Mouse (Mus musculus) stomach, embryonic 14.5 days (tissue): Measurements from ENCODE around the gene Msrb3. TPM values are rescaled to one million over a fixed set of nuclear protein-coding genes. Genes with fewer than 3 reads are reported as not detected.

ENCODE experiments used
- ATAC-seq: fragments of 200-750 bp; cut with Nextera tagmentation; 2 replicates; pipeline ENCODE4 v1.8.0; 2017; ENCODE audit warnings: low read depth, moderate TSS enrichment; ENCODE audit not compliant: insufficient number of reproducible peaks, insufficient read depth, low FRiP score
- H3K27ac ChIP-seq: fragments of 300-500 bp; sonication (generic); 2 replicates; pipeline ENCODE4 v1.5.1; 2014; ENCODE audit warnings: mild to moderate bottlenecking, low read length, moderate library complexity, mixed read lengths
- H3K27me3 ChIP-seq: fragments of 300-500 bp; sonication (generic); 2 replicates; pipeline ENCODE4 v1.6.1; 2014; ENCODE audit warnings: low read length, control low read depth, mixed read lengths; ENCODE audit not compliant: control insufficient read depth, insufficient read depth
- H3K36me3 ChIP-seq: fragments of 300-500 bp; sonication (generic); 2 replicates; pipeline ENCODE4 v1.6.1; 2014; ENCODE audit warnings: mild to moderate bottlenecking, control low read depth, low read length, moderate library complexity, mixed read lengths; ENCODE audit not compliant: control insufficient read depth, insufficient read depth
- H3K4me1 ChIP-seq: fragments of 300-500 bp; sonication (generic); 2 replicates; pipeline ENCODE4 v1.6.1; 2014; ENCODE audit warnings: low read length, control low read depth, mixed read lengths; ENCODE audit not compliant: control insufficient read depth, insufficient read depth
- H3K4me2 ChIP-seq: fragments of 300-500 bp; sonication (generic); replicated peaks from 2 replicates; pipeline ENCODE4 v1.6.1; 2014; ENCODE audit warnings: low read depth, low read length, control low read depth
- H3K4me3 ChIP-seq: fragments of 300-500 bp; sonication (generic); 2 replicates; pipeline ENCODE4 v1.5.1; 2014; ENCODE audit warnings: low read depth, low read length, control low read depth
- H3K9ac ChIP-seq: fragments of 300-500 bp; sonication (generic); replicated peaks from 2 replicates; pipeline ENCODE4 v1.6.1; 2014; ENCODE audit warnings: low read depth, mild to moderate bottlenecking, control low read depth, low read length, moderate library complexity, mixed read lengths
- H3K9me3 ChIP-seq: fragments of 300-500 bp; sonication (generic); 2 replicates; pipeline ENCODE4 v1.6.1; 2016; ENCODE audit warnings: low read depth, low read length, control low read depth; ENCODE audit not compliant: control insufficient read depth
- WGBS: fragments of 180-500 bp; shearing (Covaris S2); extraction: QIAGEN DNeasy Blood & Tissue Kit; methylation state at CpG from one replicate; pipeline ENCODE4 v1.1.7; 2014; 5-methylcytosine and 5-hydroxymethylcytosine counted together
- polyA plus RNA-seq: library from polyadenylated mRNA; unstranded; fragments of >200 nt; fragmentation: Nextera tagmentation; extraction: Ambion mirVana; gene quantifications from 2 replicates; pipeline ENCODE4 v1.2.1, GENCODE M21; 2014

Gene Msrb3
- polyA plus RNA-seq, 1 experiment from 2014 or later = 33.3 TPM

- H3K27me3 ChIP-seq = no peaks in the 10 kb centered on the region
- H3K4me2 ChIP-seq = no peak overlapping the region
- ATAC-seq = no peak
- H3K4me3 ChIP-seq = no peak overlapping the region
- no peak overlapping the region for H3K9ac ChIP-seq
- H3K4me1 ChIP-seq = peaks cover 13% of the 10 kb centered on the region
- H3K9me3 ChIP-seq = no peaks in the 10 kb centered on the region
- H3K27ac ChIP-seq = no peak overlapping the region
- 56% methylated on average over 24 of the region's 24 CpGs for WGBS
- no peaks in the 10 kb centered on the region for H3K36me3 ChIP-seq
These were observed 48.3 kb downstream of the Msrb3 start for GRCm38 (mm10) chr10:120850391-120851195.

GRCm38 (mm10) chr10:120848677-120849076 lies 50.2 kb downstream of the Msrb3 start:
- Histone ChIP-seq H3K9ac (no peak overlapping the region), H3K4me3 (no peak overlapping the region), H3K4me2 (no peak overlapping the region), H3K27me3 (no peaks in the 10 kb centered on the region), H3K4me1 (peaks cover 13% of the 10 kb centered on the region), H3K27ac (no peak overlapping the region), H3K9me3 (no peaks in the 10 kb centered on the region), H3K36me3 (no peaks in the 10 kb centered on the region)
- no peak for ATAC-seq
- WGBS = 61% methylated on average over 7 of the region's 7 CpGs

GRCm38 (mm10) chr10:120847785-120848184 lies 51.1 kb downstream of the Msrb3 start:
- Histone ChIP-seq H3K27me3 (no peaks in the 10 kb centered on the region), H3K4me1 (peaks cover 7% of the 10 kb centered on the region; the same call in 1 of the 2 replicates), H3K4me2 (no peak overlapping the region), H3K9ac (no peak overlapping the region), H3K9me3 (no peaks in the 10 kb centered on the region), H3K36me3 (peaks cover 3% of the 10 kb centered on the region; the same call in 1 of the 2 replicates), H3K27ac (no peak overlapping the region), H3K4me3 (no peak overlapping the region)
- 82% methylated on average over 4 of the region's 4 CpGs for WGBS
- ATAC-seq = no peak

- Histone ChIP-seq H3K4me2 (no peak overlapping the region), H3K27me3 (no peaks in the 10 kb centered on the region), H3K9me3 (no peaks in the 10 kb centered on the region), H3K4me1 (no peaks in the 10 kb centered on the region), H3K36me3 (peaks cover 3% of the 10 kb centered on the region; the same call in 1 of the 2 replicates), H3K9ac (no peak overlapping the region), H3K4me3 (no peak overlapping the region), H3K27ac (no peak overlapping the region)
- no peak for ATAC-seq
- 73% methylated on average over 7 of the region's 7 CpGs for WGBS
These were observed 58.9 kb downstream of the Msrb3 start for GRCm38 (mm10) chr10:120839966-120840365.

- Histone ChIP-seq H3K9ac (no peak overlapping the region), H3K4me2 (no peak overlapping the region), H3K27me3 (no peaks in the 10 kb centered on the region), H3K4me3 (no peak overlapping the region), H3K9me3 (no peaks in the 10 kb centered on the region), H3K27ac (no peak overlapping the region), H3K36me3 (no peaks in the 10 kb centered on the region), H3K4me1 (no peaks in the 10 kb centered on the region)
- 88% methylated on average over 1 of the region's 1 CpGs for WGBS
- no peak for ATAC-seq
These were observed 64.4 kb downstream of the Msrb3 start for GRCm38 (mm10) chr10:120834531-120834930.

- H3K4me2 ChIP-seq = no peak overlapping the region
- H3K9ac ChIP-seq = no peak overlapping the region
- no peaks in the 10 kb centered on the region for H3K27me3 ChIP-seq
- H3K27ac ChIP-seq = no peak overlapping the region
- H3K36me3 ChIP-seq = no peaks in the 10 kb centered on the region
- ATAC-seq = no peak
- H3K9me3 ChIP-seq = no peaks in the 10 kb centered on the region
- H3K4me3 ChIP-seq = no peak overlapping the region
- no peaks in the 10 kb centered on the region for H3K4me1 ChIP-seq
These were observed 65.1 kb downstream of the Msrb3 start for GRCm38 (mm10) chr10:120833836-120834235.

GRCm38 (mm10) chr10:120827761-120828160 lies 71.1 kb downstream of the Msrb3 start:
- H3K27me3 ChIP-seq = no peaks in the 10 kb centered on the region
- 83% methylated on average over 12 of the region's 12 CpGs for WGBS
- H3K36me3 ChIP-seq = no peaks in the 10 kb centered on the region
- no peak overlapping the region for H3K9ac ChIP-seq
- no peak overlapping the region for H3K27ac ChIP-seq
- no peaks in the 10 kb centered on the region for H3K4me1 ChIP-seq
- H3K9me3 ChIP-seq = no peaks in the 10 kb centered on the region
- no peak overlapping the region for H3K4me2 ChIP-seq
- ATAC-seq = no peak
- H3K4me3 ChIP-seq = no peak overlapping the region

- Histone ChIP-seq H3K27me3 (no peaks in the 10 kb centered on the region), H3K4me3 (no peak overlapping the region), H3K9me3 (no peaks in the 10 kb centered on the region), H3K4me2 (no peak overlapping the region), H3K9ac (no peak overlapping the region), H3K36me3 (no peaks in the 10 kb centered on the region), H3K27ac (no peak overlapping the region), H3K4me1 (peaks cover 2% of the 10 kb centered on the region; the same call in 1 of the 2 replicates)
- 78% methylated on average over 27 of the region's 27 CpGs for WGBS
- no peak for ATAC-seq
These were observed 71.9 kb downstream of the Msrb3 start for GRCm38 (mm10) chr10:120826795-120827669.
